Mouse (Mus musculus) layer of hippocampus, adult 11-12 months (tissue): ENCODE data around the gene Adssl1.

Experiments
- DNase-seq: peaks from one replicate; pipeline ENCODE4 v3.0.0; 2022; ENCODE audit warnings: low spot score

The Adssl1 gene

DNA sequence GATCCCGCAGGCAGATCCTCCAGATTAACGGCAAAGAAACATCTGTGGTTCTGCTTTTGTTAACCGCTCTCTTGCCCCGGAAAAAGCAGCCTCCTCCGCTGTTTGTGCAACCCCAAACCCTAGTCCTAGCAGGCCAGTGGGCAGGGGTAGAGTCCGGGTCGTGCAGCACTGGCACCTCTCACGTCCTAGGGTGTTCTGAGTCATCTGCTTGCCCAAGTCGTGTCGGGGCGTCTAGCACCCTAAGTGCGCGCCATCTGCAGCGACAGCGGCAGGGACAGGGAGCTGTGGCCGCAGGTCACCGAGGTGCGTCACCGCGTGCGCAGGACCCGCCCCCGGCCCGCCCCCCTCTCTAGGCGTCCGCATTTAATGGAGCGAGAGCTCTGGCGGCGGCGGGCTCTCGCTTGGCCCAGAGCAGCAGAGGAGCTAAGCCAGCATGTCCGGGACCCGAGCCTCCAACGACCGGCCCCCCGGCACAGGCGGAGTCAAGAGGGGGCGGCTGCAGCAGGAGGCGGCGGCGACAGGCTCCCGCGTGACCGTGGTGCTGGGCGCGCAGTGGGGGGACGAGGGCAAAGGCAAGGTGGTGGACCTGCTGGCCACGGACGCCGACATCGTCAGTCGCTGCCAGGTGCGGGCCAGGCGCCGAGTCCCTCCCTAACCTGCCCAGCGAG lies at the start of gene Adssl1:
TSS of gene Adssl1 (plus strand) at position 360 of the 668 bp plus-strand sequence.
- peak; percentile 61 for DNase-seq

DNA sequence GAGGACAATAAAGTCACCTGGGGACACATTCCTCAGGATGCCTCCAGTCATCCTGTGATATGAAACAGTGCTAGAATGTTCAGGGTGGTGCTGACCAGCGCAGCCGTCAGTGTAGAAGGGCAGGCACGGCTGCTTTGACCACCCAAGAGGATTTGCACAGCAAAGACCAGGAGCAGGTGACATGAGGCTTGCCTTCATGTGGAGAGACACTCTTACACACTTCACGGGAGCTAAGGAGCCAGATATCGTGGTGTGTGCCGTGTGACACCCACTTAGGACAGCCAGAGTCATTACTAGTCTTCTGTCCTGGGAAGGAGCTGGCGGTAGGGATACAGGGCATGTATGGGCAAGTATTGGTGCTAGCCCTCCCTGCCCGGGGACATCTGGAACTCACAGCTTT lies 49.7 kb upstream of the Adssl1 start:
- DNase-seq: no peak

DNA sequence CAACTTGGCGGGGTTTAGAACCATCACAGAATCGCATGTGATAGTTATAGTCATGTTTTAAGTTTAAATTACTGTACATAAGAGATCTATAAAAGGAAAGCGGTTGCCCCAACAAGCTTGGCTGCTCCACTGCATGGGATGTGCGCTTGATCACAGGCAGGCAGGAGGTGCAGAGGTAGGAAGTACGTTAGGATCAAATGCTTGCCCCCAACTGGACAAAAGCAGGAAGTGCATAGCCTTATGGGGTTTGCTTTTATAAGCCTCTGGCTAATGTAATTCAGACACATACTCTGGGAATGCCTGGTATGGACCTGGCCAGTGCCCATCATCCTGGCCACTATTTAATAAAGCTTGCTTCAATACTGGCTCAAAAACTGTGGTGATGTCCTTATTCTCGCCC lies 48.8 kb upstream of the Adssl1 start:
- DNase-seq: no peak

DNA sequence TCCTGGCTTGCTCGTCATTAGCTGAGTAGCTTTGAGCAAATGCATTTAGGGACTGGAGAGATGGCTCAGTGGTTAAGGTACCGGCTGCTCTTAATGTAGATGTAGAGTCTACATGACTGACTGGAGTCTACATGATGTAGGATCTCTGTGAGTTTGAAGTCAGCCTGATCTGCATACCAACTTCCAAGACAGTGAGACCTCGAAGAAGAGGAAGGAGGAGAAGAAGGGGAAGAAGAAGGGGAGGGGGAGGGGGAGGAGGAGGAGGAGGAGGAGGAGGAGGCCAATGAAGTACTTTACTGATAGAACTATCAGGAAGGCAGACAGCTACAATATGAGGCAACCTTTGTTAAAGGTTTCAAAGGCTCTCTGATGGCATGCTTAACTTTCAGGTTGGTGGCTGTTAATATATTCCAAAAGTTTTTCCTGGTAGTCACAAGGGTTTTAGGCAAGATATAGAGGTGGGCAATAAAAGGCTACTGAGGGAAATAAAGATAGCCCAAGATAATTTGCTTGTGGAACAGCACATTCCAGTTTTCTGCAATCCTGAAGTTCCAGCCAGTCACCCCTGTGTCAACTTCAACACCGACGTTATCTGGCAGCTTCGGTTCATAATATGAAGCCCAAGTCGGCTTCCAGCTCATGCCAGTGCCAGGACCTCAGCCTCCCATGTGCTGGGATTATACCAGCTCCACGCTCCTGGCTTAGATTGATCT lies 44.4 kb upstream of the Adssl1 start:
- no peak for DNase-seq

DNA sequence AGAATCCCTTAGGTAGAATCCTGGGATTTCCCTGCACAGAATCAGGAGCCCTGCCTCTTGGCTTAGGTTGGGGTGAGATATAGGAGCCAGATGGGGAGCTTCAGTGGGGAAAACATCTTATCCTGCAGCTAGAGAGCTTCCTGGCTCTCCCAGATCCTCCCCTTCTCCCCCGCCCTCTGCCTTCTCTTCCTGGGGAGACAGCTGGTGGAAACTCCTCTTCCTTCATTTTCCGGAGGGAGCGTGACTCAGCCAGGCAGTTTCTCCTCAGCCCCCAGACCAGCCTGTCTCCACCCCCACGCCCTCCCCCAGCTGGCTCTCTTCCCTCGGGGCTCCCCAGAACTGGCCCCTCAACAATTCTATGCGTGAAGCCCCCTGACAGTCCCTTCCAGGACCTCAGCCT lies 43.5 kb upstream of the Adssl1 start:
- no peak for DNase-seq

DNA sequence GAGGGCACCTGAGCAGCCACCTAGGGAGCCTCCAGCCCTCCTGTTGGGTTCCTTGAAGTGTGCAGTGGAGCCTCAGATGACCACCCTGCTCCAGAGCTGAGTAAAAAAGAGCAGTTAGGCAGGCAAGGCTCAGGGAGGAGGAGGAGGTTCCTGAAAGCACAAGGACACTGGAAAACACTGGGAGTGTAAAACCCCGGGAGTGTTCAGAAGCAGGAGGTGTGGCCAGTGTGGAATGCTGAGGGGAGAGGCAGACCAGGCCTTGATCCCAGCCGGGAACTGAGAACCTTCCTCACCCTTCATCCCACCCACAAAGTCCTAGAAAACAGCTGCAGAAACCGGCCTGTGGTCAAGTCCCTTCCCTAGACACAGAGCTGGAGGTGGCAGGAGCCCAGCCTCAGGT lies 43.1 kb upstream of the Adssl1 start:
- DNase-seq: no peak

DNA sequence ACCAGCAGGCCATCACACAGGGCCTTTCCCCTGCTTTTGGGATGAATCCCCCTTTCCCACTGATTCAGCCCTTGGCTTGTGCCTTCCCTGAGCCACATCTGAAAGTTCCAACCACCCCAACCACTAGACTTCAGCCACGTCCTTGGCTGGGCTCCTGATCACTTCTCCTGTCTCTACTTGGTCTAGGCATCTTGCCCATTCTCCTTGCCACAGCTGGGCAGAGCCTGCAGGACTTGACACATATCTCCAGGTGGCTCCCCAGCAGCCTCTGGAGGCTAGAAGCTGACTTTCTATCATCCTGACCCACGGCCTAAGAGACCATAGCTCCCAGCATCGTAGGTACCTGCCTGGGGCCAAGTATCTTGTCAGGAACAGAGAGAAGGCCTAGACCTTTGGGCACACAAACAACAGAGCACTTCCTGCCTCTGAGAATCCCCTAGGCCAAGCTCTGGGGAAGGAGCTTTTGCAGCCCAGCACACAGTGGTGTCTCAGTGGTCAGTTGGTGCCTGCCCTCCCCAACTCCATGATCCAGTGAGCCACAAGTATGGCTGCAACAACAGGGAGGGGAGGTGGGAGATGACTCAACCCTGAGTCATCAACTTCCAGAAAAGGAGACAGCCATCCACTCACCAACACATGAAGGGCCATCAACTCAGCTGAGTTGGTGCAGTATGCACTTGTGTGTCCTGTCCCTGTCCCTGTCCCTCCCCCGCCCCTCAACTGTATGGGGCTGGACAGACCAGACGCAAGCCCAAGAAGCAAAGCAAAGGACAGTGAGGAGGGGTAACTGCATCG lies 41.4 kb upstream of the Adssl1 start:
- no peak for DNase-seq

DNA sequence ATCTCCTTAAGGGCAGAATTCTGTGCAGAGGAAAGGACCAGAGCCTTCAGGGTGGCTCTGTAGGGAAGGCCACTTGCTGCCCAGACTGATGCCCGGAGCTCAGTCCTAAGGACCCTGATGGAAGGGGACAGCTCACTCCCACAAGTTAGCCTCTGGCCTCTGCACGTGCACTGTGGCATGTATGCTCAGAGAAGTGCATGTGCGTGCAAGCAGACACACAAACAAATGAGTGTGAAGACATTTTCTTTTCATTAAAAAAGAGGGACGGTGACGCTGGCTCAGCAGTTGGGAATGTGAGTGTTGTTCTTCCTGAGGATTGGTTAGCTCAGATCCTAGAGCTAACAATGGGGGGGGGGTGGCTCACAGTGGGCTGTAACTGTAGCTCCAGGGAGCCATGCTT lies 40.4 kb upstream of the Adssl1 start:
- DNase-seq: no peak

DNA sequence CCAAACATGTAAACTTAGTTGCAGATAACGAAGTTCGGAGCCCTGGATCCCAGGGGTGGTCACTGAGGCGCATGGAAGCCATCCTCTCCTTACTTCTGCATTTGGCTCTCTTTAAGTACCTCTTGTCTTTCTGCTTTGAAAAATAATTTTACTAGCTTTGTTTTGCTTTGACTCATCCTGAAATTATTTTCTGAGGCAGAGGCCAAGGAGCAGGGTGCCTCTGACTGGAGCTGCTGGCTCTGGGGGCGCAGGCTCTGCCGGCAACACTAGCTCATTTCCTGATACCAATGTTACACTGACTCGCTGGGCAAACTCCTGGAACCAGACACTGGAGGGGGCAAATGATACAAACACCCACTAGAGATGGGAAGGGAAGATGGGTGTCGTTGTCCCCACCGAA lies 39.9 kb upstream of the Adssl1 start:
- no peak for DNase-seq

DNA sequence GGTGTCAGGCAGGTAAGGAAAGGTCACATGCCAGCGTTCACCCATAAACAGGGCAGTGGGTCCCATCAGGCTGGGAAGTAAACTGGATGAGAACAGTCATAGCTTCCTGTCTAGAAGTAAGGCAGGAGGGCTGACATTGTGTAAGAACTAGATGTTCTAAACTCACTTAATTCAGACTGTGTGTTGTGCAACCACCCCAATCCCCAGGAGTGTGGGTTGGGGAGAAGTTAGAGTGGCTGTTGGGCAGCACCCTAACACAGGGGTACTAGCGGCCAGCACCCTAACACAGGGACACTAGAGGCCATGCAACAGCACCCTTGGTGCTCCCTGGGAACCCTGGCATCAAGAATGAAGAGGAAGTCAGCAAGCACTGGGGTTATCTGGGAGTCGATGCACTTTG lies 38.7 kb upstream of the Adssl1 start:
- DNase-seq: no peak

DNA sequence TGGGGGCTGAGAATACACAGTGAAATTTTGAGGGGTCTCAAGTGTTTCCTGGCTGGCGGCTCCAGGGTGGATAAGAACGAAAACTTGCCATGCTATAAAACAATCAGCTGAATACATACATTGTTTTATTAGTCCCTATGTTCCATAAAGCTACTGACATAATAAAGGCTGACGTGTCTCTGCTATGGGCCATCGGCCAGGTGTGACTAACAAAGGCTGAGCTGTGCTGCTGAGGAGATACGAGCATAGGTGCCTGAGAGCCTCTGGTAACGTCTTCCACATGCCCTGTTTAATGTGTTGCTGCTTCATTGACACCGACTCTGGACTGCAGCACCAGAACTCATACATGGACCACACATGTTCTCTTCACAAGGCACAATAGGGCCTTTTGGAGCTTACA lies 34.9 kb upstream of the Adssl1 start:
- no peak for DNase-seq

DNA sequence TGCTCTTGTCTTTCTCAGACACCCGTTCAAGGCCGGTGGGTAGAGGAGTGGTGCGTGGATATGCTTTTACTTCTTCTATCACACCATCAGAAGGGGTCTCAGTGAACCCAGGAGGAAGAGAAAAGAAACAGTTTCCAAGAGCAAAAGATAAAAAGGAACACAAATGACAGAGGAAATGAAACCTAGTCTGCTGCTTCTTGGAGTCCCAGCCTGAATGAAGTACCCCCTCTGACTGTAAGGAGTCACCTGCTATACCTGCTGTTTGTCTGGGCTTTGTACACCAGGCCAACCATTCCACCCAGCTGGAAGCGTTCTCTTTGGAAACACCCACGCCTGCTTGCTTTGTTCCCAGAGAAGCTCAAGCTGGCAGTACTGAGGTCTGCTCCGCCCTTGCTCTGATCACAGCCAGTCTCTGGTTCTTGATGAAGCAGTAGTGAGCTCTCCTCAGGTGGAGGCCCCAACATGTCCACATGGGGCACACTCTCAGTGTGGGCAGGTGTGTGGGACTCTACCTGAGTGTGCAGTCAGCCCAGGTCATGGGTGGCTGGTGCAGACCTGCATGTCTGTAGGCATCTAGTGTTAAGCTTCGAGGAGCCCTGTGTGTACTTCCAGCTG lies 33.8 kb upstream of the Adssl1 start:
- DNase-seq: peak; percentile 75

DNA sequence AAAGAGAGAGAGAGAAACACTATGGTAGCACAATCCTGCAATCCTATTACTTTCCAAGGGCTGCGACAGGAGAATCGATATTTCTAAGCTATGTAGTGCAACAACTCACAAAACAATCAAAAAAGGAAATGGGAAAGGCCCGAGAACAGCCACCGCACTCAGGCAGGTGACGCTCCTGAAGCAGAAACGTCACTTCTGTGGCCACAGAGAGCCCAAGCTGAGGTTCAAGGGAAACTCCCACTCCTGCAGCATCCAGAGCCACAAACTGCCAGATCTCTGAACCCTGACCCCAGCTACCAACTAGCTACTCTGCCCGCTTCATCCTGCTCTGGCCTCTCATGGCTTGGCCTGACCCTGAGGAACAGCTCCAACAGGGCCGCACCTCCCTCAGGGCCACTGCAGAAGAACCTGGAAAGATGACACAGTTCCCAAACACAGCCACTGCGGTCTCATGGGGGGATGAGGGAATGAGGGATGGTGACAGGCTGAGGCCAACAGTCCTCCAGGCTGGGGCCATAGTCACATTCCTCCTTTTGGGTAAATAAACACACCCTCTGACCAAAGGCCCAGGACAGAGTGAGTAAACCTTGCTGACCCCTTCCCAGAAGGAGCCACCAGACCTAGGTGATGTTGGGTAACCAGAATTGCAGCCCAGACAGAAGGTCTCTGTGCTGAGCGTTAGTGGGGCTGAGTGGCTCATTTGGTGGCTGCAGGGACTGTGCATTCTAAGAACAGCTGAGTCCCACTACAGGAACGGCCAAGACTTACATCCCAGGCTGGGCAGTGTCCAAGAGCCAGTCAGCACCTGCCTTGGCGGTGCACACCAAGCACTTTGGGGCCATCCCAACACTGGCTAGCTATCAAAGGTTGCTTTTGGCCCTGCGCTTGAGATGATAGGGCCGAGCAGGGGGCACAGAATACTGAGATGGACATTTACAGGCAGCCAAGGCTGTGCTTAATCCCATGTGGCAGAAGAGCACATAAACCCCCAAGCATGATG lies 32.4 kb upstream of the Adssl1 start:
- DNase-seq: no peak

DNA sequence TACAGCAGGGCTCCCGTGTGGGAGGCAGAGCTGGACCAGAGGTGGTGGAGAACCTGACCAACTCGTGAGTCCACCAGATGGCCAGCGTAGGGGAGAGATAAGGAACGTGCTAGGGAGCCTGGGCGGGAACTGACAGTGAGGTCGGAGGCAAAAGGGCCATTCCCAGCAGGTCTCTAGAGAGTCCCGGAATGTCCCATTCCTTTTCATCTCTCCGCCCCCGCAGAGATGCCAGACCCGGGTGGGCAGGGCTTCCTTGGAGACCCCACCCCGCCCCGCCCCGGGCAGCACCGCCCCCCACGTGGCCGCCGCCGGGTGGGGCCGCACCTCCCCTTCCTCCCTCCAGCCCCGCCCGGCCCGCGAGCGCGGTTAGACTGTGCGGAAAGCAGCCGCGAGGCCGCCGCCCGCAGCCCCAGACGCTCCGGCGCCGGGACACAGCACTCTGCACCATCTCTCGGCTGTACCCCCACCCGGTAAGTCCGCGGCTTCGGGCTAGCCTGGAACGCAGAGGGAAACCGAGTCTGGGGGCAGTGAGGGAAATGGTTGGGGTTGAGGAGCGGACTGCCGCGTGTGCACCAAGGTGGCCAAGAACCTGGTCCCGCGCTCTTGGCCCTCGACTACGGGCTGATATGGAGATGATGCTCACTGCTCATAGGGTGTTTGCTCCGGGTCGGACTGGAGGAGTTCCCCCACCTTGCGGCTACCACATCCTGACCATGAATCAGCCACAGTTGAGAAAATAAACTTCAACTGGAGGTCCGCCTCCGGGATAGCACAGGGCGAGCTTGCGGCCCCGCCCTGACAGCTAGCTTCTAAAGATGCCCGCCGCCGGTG lies 31.2 kb upstream of the Adssl1 start, which contains the start of gene Inf2:
TSS of gene Inf2 (plus strand) at position 359 of the 831 bp plus-strand sequence.
- peak; percentile 87 for DNase-seq

DNA sequence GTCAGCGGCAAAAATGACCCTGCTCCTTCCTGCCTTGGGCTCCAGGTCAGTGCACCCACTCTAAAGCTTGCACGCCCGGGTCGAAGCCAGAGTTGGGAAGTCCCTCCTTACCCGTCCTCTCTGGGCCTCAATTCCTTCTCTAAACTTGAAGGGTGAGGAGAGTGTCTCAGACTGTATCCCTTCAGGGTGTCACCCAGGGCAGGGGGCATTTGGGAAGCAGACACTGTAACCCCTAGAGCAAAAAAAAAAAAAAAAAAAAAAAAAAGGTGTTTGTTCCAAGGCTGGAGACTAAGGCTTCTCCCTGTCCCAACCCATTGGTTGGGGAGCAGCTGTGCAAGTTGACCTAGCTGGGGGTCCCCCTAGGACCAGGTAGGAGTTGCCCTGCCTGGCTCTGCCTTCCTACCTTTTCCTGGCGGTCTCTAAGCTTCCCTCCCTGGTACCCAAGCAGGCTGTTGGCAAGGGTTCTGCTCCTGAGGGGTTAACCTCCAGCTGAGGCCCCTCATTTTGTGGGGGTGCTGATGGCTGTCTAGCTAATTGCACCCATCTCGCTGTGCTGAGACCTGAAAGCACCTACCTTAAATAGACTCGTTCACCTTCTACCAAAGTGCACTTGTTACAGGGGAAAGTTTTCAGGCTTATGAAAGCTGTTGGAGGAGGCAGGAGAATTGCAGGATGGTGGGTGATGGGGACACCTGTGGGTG lies 30.2 kb upstream of the Adssl1 start:
- no peak for DNase-seq

DNA sequence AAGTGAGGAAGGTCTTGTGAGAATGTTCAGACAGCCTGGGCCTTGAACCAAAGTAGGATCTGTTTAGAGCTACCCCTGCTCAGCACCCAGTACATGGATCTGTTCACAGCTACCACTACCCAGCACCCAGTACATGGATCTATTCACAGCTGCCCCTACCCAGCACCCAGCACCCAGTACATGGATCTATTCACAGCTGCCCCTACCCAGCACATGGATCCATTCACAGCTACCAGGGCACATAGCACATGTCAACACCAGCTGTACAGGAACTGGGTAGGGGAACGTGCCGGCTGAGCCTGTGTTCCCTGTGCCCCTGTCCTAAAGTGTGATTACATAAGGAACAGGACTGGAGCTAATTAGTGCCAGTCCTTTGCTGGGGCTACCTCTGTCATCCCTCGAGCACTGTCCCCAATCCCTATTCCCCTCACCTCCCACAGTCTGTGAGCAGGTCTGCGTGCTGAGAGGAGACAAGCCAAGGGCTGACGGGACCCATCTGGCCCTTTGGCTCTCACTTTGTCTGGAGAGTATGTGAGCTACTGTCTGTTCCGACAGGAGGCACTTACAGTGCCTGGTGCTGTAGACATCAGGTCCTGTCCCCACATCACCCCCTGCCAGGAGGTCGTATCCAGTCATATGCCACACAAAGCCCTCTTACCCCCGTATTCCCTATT lies 29.1 kb upstream of the Adssl1 start:
- DNase-seq: peak; percentile 54

DNA sequence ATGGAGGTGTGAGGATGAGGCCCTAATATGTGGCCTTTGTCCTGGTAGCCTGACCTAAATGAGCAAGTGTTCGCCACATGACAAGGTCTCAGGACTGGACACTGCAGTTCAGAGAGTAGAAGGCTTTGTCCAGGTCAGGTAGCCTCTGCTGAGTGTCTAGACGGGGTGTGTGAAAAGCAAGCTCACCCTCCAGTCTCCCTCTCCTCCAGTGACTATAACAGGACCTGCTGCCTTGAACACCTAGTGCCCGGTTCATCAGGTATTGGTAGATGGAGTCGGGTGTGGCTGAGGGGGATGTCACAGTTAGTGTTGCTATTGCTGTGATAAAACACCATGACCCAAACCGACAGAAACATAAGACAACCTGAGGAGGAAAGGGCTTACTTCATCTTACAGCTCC lies 28.6 kb upstream of the Adssl1 start:
- no peak for DNase-seq

DNA sequence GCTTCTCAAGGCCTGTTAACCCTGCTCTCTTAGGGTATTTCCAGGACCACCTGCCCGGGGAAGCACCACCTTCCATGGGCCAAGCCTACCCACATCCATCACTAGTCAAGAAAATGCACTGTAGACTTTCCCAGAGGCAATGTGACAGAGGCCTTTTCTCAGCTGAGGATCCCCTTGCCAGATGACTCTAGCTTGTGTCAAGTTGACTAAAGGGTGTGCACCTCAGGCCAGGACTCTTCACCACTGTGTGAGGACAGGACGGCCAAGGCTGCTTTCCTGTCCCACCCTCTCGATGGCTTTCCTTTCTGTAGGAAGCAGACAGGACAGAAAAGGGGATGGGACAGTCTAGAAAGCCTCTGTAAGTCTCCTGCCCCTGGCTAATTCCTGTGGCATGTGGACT lies 28.1 kb upstream of the Adssl1 start:
- DNase-seq: no peak
